Mouse (Mus musculus): Measurements from ENCODE around the gene Cs. TPM values are rescaled to one million over a fixed set of nuclear protein-coding genes. Genes with fewer than 3 reads are reported as not detected.

The Cs gene
- polyA plus RNA-seq, 1 experiment from 2014 or later = 254 TPM

GRCm38 (mm10) chr10:128338948-128339347, 1.4 kb downstream of the Cs start:
- Histone ChIP-seq H3K9me3 (ENCODE audit: control insufficient read depth, low read length) (no peaks in the 10 kb centered on the region), H3K36me3 (ENCODE audit: control insufficient read depth, insufficient read depth, low read length) (peaks cover 5% of the 10 kb centered on the region), H3K4me3 (ENCODE audit: low read depth, low read length) (peak overlapping the region; percentile 97), H3K4me1 (replicated peaks; ENCODE audit: control insufficient read depth, insufficient read depth, low read length) (peaks cover 15% of the 10 kb centered on the region), H3K9ac (ENCODE audit: low read length) (no peak overlapping the region; the same call in 1 of the 2 replicates), H3K27ac (ENCODE audit: low read depth) (0 out of 2 replicates have a peak overlapping the region, but pooled peaks have one; percentile 92), H3K4me2 (ENCODE audit: low read length) (peak overlapping the region; percentile 88), H3K27me3 (replicated peaks; ENCODE audit: control insufficient read depth, insufficient read depth, low read length) (no peaks in the 10 kb centered on the region)
- 77% methylated on average over 2 of the region's 2 CpGs for WGBS
- DNase-seq (ENCODE audit: low spot score) = no peak
- ATAC-seq (replicated peaks; ENCODE audit: low FRiP score, low TSS enrichment, low read depth) = no peak

DNA sequence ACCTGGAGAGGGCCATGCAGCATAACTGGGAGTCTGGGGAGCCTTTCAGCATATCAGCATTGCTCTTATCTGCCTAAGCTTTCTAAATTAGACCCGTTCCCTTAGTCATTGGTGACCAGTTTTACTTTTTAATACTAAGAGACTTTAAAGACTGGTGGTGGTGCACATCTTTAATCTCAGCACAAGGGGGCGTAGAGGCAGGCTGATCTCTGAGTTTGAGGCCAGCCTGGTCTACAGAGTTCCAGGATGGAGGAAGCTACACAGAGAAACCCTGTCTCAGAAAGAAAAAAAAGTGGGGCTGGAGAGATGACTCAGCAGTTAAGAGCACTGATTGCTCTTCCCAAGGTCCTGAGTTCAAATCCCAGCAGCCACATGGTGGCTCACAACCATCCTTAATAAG, 2.7 kb downstream of the Cs start:
- Histone ChIP-seq H3K9ac (ENCODE audit: low read length) (no peak overlapping the region), H3K4me1 (replicated peaks; ENCODE audit: control insufficient read depth, insufficient read depth, low read length) (peaks cover 26% of the 10 kb centered on the region), H3K4me2 (ENCODE audit: low read length) (no peak overlapping the region), H3K36me3 (ENCODE audit: control insufficient read depth, insufficient read depth, low read length) (peaks cover 5% of the 10 kb centered on the region), H3K27me3 (replicated peaks; ENCODE audit: control insufficient read depth, insufficient read depth, low read length) (no peaks in the 10 kb centered on the region), H3K27ac (ENCODE audit: low read depth) (no peak overlapping the region), H3K4me3 (ENCODE audit: low read depth, low read length) (no peak overlapping the region), H3K9me3 (ENCODE audit: control insufficient read depth, low read length) (no peaks in the 10 kb centered on the region)
- ATAC-seq (replicated peaks; ENCODE audit: low FRiP score, low TSS enrichment, low read depth) (no peak), DNase-seq (ENCODE audit: low spot score) (no peak)
- WGBS = 88% methylated on average over 2 of the region's 2 CpGs

GRCm38 (mm10) chr10:128343436-128343835, 5.9 kb downstream of the Cs start:
- H3K9ac ChIP-seq (ENCODE audit: low read length) = no peak overlapping the region
- WGBS = 97% methylated on average over 1 of the region's 1 CpGs
- H3K4me1 ChIP-seq (replicated peaks; ENCODE audit: control insufficient read depth, insufficient read depth, low read length) = peaks cover 26% of the 10 kb centered on the region
- peaks cover 5% of the 10 kb centered on the region for H3K36me3 ChIP-seq (ENCODE audit: control insufficient read depth, insufficient read depth, low read length)
- H3K27ac ChIP-seq (ENCODE audit: low read depth) = no peak overlapping the region
- no peak overlapping the region for H3K4me3 ChIP-seq (ENCODE audit: low read depth, low read length)
- no peaks in the 10 kb centered on the region for H3K9me3 ChIP-seq (ENCODE audit: control insufficient read depth, low read length)
- no peak overlapping the region for H3K4me2 ChIP-seq (ENCODE audit: low read length)
- H3K27me3 ChIP-seq (replicated peaks; ENCODE audit: control insufficient read depth, insufficient read depth, low read length) = no peaks in the 10 kb centered on the region
- no peak for DNase-seq (ENCODE audit: low spot score)
- no peak for ATAC-seq (replicated peaks; ENCODE audit: low FRiP score, low TSS enrichment, low read depth)

DNA sequence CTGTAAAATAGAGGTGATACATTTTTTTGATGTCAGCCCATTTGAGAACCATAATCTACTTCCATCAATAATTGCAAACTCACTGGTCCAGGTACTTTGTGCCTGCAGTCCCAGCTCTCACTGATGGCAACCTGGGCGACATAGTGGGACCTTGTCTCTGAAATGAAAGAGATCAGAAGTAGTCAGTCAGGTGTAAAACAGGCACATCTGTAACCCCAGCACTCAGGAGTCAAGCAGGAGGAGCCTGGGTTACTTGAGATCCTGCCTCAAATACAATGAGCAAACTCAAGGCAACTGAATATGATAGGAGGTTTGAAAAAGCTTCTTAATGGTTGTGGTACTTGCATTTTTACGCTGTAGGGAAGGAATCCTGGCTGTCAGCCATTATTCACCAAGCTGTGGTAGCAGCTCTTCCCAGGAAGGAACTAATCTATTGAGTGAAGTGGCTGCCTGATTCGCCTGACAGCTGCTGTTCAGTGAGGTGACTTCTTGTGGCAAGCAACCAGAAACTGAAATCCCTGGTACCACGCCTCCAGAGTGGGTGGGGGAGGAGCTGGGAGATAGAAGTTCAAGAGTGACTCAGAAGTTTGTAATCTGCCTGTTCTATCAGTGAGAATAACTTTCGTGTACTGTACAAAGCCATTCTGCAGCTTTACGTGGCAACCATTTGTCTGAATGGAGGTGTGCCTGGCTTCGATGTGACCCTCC, 7.2 kb downstream of the Cs start:
- peak; percentile 79 for DNase-seq (ENCODE audit: low spot score)
- Histone ChIP-seq H3K36me3 (ENCODE audit: control insufficient read depth, insufficient read depth, low read length) (peaks cover 10% of the 10 kb centered on the region), H3K4me2 (ENCODE audit: low read length) (peak overlapping the region; percentile 31), H3K27ac (ENCODE audit: low read depth) (peak overlapping the region; percentile 57), H3K27me3 (replicated peaks; ENCODE audit: control insufficient read depth, insufficient read depth, low read length) (no peaks in the 10 kb centered on the region), H3K4me1 (replicated peaks; ENCODE audit: control insufficient read depth, insufficient read depth, low read length) (peaks cover 14% of the 10 kb centered on the region), H3K9me3 (ENCODE audit: control insufficient read depth, low read length) (no peaks in the 10 kb centered on the region), H3K9ac (ENCODE audit: low read length) (no peak overlapping the region), H3K4me3 (ENCODE audit: low read depth, low read length) (no peak overlapping the region)
- ATAC-seq (replicated peaks; ENCODE audit: low FRiP score, low TSS enrichment, low read depth) = peak; percentile 62; the same call in 1 of the 2 replicates
- WGBS = 26% methylated on average over 7 of the region's 7 CpGs

DNA sequence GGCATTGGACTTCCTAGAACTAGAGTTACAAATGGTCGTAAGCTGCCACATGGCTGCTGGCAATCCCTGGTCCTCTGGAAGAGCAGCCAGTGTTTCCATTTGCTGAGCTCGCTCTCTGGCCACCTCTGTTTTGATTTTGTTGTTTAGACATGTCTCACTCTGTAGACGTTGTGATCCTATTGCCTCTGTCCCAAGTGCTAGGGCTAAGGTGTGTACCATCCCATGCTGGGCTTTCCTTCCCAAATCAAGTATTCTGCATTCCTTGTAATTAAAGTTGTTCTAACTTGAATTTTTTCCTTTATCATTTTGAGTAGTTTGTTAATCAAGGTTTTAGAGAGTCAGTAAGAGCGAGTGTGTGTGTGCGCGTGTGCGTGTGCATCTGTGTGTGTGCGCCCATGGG, 10.0 kb downstream of the Cs start:
- Histone ChIP-seq H3K4me1 (replicated peaks; ENCODE audit: control insufficient read depth, insufficient read depth, low read length) (peaks cover 14% of the 10 kb centered on the region), H3K9ac (ENCODE audit: low read length) (no peak overlapping the region), H3K27me3 (replicated peaks; ENCODE audit: control insufficient read depth, insufficient read depth, low read length) (no peaks in the 10 kb centered on the region), H3K9me3 (ENCODE audit: control insufficient read depth, low read length) (no peaks in the 10 kb centered on the region), H3K4me3 (ENCODE audit: low read depth, low read length) (no peak overlapping the region), H3K27ac (ENCODE audit: low read depth) (no peak overlapping the region), H3K36me3 (ENCODE audit: control insufficient read depth, insufficient read depth, low read length) (peaks cover 34% of the 10 kb centered on the region), H3K4me2 (ENCODE audit: low read length) (no peak overlapping the region)
- 85% methylated on average over 8 of the region's 8 CpGs for WGBS
- DNase-seq (ENCODE audit: low spot score) = no peak
- ATAC-seq (replicated peaks; ENCODE audit: low FRiP score, low TSS enrichment, low read depth) = no peak

GRCm38 (mm10) chr10:128358796-128359195, 21.3 kb downstream of the Cs start:
- H3K4me1 ChIP-seq (replicated peaks; ENCODE audit: control insufficient read depth, insufficient read depth, low read length) = no peaks in the 10 kb centered on the region
- ATAC-seq (replicated peaks; ENCODE audit: low FRiP score, low TSS enrichment, low read depth) (no peak), DNase-seq (ENCODE audit: low spot score) (no peak)
- H3K4me3 ChIP-seq (ENCODE audit: low read depth, low read length) = no peak overlapping the region
- H3K36me3 ChIP-seq (ENCODE audit: control insufficient read depth, insufficient read depth, low read length) = peaks cover 76% of the 10 kb centered on the region
- 56% methylated on average over 2 of the region's 2 CpGs for WGBS
- no peaks in the 10 kb centered on the region for H3K9me3 ChIP-seq (ENCODE audit: control insufficient read depth, low read length)
- H3K9ac ChIP-seq (ENCODE audit: low read length) = no peak overlapping the region
- no peak overlapping the region for H3K4me2 ChIP-seq (ENCODE audit: low read length)
- no peaks in the 10 kb centered on the region for H3K27me3 ChIP-seq (replicated peaks; ENCODE audit: control insufficient read depth, insufficient read depth, low read length)
- H3K27ac ChIP-seq (ENCODE audit: low read depth) = no peak overlapping the region

DNA sequence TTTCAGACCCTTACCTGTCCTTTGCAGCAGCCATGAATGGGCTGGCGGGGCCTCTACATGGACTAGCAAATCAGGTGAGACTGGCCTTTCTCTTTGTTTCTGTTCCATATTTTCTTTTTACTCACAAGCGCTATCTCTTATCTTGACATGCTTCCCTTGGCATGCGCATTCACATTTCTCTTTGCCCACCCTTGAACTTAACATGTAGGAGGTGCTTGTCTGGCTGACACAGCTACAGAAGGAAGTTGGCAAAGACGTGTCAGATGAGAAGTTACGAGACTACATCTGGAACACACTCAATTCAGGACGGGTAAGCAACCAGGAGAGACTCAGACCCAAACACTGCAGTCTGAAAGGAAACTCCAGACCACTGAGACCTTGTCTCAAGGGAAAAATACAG, 21.7 kb downstream of the Cs start:
- no peaks in the 10 kb centered on the region for H3K4me1 ChIP-seq (replicated peaks; ENCODE audit: control insufficient read depth, insufficient read depth, low read length)
- H3K27me3 ChIP-seq (replicated peaks; ENCODE audit: control insufficient read depth, insufficient read depth, low read length) = no peaks in the 10 kb centered on the region
- peaks cover 76% of the 10 kb centered on the region for H3K36me3 ChIP-seq (ENCODE audit: control insufficient read depth, insufficient read depth, low read length)
- no peak overlapping the region for H3K27ac ChIP-seq (ENCODE audit: low read depth)
- H3K4me2 ChIP-seq (ENCODE audit: low read length) = no peak overlapping the region
- H3K9ac ChIP-seq (ENCODE audit: low read length) = no peak overlapping the region
- DNase-seq (ENCODE audit: low spot score) = no peak
- 93% methylated on average over 6 of the region's 6 CpGs for WGBS
- H3K9me3 ChIP-seq (ENCODE audit: control insufficient read depth, low read length) = no peaks in the 10 kb centered on the region
- no peak for ATAC-seq (replicated peaks; ENCODE audit: low FRiP score, low TSS enrichment, low read depth)
- no peak overlapping the region for H3K4me3 ChIP-seq (ENCODE audit: low read depth, low read length)

GRCm38 (mm10) chr10:128361836-128362235, 24.3 kb downstream of the Cs start:
- WGBS = 88% methylated on average over 6 of the region's 6 CpGs

DNA sequence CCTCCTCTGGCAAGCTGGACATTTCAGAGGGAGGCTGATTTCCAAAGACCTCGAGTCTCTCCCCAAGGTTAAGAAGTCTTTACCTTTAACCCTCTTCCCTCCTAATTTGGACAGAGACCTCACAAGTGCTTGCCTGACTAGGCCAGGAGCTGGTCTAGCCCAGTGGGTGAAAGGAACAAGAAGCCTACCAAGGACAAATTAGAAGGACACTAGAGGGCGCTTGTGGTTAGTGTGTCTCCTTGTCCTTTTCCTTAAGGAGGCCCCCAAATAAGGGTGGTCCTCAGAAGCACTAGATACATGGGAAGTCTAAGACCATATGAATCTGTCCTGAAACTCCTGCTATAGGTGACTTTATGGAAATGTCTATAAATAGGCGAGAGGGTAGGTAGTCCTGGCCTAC, 25.0 kb downstream of the Cs start:
- H3K9ac ChIP-seq (ENCODE audit: low read length) = no peak overlapping the region
- no peak overlapping the region for H3K27ac ChIP-seq (ENCODE audit: low read depth)
- no peaks in the 10 kb centered on the region for H3K9me3 ChIP-seq (ENCODE audit: control insufficient read depth, low read length)
- no peak overlapping the region for H3K4me2 ChIP-seq (ENCODE audit: low read length)
- no peak for DNase-seq (ENCODE audit: low spot score)
- no peaks in the 10 kb centered on the region for H3K27me3 ChIP-seq (replicated peaks; ENCODE audit: control insufficient read depth, insufficient read depth, low read length)
- WGBS = 50% methylated on average over 3 of the region's 3 CpGs
- no peak for ATAC-seq (replicated peaks; ENCODE audit: low FRiP score, low TSS enrichment, low read depth)
- H3K4me1 ChIP-seq (replicated peaks; ENCODE audit: control insufficient read depth, insufficient read depth, low read length) = peaks cover 3% of the 10 kb centered on the region; the same call in 1 of the 2 replicates
- H3K36me3 ChIP-seq (ENCODE audit: control insufficient read depth, insufficient read depth, low read length) = peaks cover 74% of the 10 kb centered on the region
- H3K4me3 ChIP-seq (ENCODE audit: low read depth, low read length) = no peak overlapping the region

More at GRCm38 (mm10) chr10:128361836-128362235, 24.3 kb downstream of the Cs start:
- no peak overlapping the region for H3K4me2 ChIP-seq (ENCODE audit: low read length)
- H3K36me3 ChIP-seq (ENCODE audit: control insufficient read depth, insufficient read depth, low read length) = peaks cover 74% of the 10 kb centered on the region
- no peak overlapping the region for H3K9ac ChIP-seq (ENCODE audit: low read length)
- no peaks in the 10 kb centered on the region for H3K9me3 ChIP-seq (ENCODE audit: control insufficient read depth, low read length)
- ATAC-seq (replicated peaks; ENCODE audit: low FRiP score, low TSS enrichment, low read depth) = no peak
- no peak for DNase-seq (ENCODE audit: low spot score)
- H3K27me3 ChIP-seq (replicated peaks; ENCODE audit: control insufficient read depth, insufficient read depth, low read length) = no peaks in the 10 kb centered on the region
- H3K4me1 ChIP-seq (replicated peaks; ENCODE audit: control insufficient read depth, insufficient read depth, low read length) = no peaks in the 10 kb centered on the region
- H3K4me3 ChIP-seq (ENCODE audit: low read depth, low read length) = no peak overlapping the region
- no peak overlapping the region for H3K27ac ChIP-seq (ENCODE audit: low read depth)

All from intestine, embryonic 14.5 days (tissue).